Mouse (Mus musculus) hindbrain, embryonic 14.5 days (tissue): Measurements from ENCODE around the gene Dock11. TPM values are rescaled to one million over a fixed set of nuclear protein-coding genes. Genes with fewer than 3 reads are reported as not detected.

ENCODE experiments used
- ATAC-seq: fragments of 200-750 bp; cut with Nextera tagmentation; 2 replicates; pipeline ENCODE4 v1.8.0; 2017; ENCODE audit warnings: moderate number of reproducible peaks, mild to moderate bottlenecking, moderate TSS enrichment, moderate library complexity; ENCODE audit not compliant: low FRiP score
- DNase-seq: peaks from one replicate; pipeline ENCODE4 v3.0.0-alpha.2; 2015; ENCODE audit warnings: low spot score
- H3K27ac ChIP-seq: fragments of 300-500 bp; sonication (generic); 2 replicates; pipeline ENCODE4 v1.5.1; 2014; ENCODE audit warnings: mild to moderate bottlenecking, moderate library complexity
- H3K27me3 ChIP-seq: fragments of 300-500 bp; sonication (generic); 2 replicates; pipeline ENCODE4 v1.6.1; 2014; ENCODE audit warnings: mild to moderate bottlenecking, low read length, mixed read lengths; ENCODE audit not compliant: control insufficient read depth, insufficient read depth
- H3K36me3 ChIP-seq: fragments of 300-500 bp; sonication (generic); replicated peaks from 2 replicates; pipeline ENCODE4 v1.6.1; 2014; ENCODE audit not compliant: control insufficient read depth, insufficient read depth
- H3K4me1 ChIP-seq: fragments of 300-500 bp; sonication (generic); replicated peaks from 2 replicates; pipeline ENCODE4 v1.6.1; 2014; ENCODE audit warnings: antibody characterized with exemption, low read length, mixed read lengths; ENCODE audit not compliant: control insufficient read depth, insufficient read depth
- H3K4me2 ChIP-seq: fragments of 300-500 bp; sonication (generic); replicated peaks from 2 replicates; pipeline ENCODE4 v1.6.1; 2014; ENCODE audit warnings: mild to moderate bottlenecking, moderate library complexity
- H3K4me3 ChIP-seq: fragments of 300-500 bp; sonication (generic); replicated peaks from 2 replicates; pipeline ENCODE4 v1.5.1; 2014; ENCODE audit warnings: mild to moderate bottlenecking, low read length
- H3K9ac ChIP-seq: fragments of 300-500 bp; sonication (generic); 2 replicates; pipeline ENCODE4 v1.6.1; 2014
- H3K9me3 ChIP-seq: fragments of 300-500 bp; sonication (generic); 2 replicates; pipeline ENCODE4 v1.6.1; 2016; ENCODE audit warnings: low read length; ENCODE audit not compliant: control insufficient read depth
- WGBS: fragments of 180-500 bp; shearing (Covaris S2); extraction: QIAGEN DNeasy Blood & Tissue Kit; methylation state at CpG from one replicate; pipeline ENCODE4 v1.1.7; 2014; 5-methylcytosine and 5-hydroxymethylcytosine counted together
- polyA plus RNA-seq: library from polyadenylated mRNA; unstranded; fragments of >200 nt; fragmentation: Nextera tagmentation; extraction: Ambion mirVana; gene quantifications from 2 replicates; pipeline ENCODE4 v1.2.1, GENCODE M21; 2014

Gene Dock11
- polyA plus RNA-seq, 1 experiment from 2014 or later: 20.2 TPM

DNA sequence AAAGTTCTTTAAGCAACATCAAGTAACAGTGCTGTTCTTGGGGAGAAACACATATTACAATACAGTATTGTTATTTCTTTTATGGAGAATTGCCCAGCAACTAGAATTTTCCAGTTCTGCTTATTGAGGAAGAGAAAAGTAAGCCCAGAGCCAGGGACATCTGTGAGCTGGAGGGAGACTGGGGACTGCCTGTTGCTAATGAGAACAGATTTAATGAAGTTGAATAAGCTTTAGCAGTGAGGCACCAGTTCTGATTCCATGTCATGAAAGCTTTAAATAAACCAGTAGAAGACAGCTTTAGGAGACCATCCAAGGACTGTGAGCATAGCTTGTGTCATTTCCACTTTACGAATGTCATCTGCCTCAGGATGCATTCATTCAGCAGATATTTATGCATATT lies 99.3 kb downstream of the Dock11 start:
- Histone ChIP-seq H3K36me3 (no peaks in the 10 kb centered on the region), H3K27me3 (no peaks in the 10 kb centered on the region), H3K4me1 (no peaks in the 10 kb centered on the region), H3K9me3 (no peaks in the 10 kb centered on the region), H3K4me3 (no peak overlapping the region), H3K27ac (no peak overlapping the region), H3K4me2 (no peak overlapping the region), H3K9ac (no peak overlapping the region)
- ATAC-seq (no peak), DNase-seq (no peak)
- 96% methylated on average over 1 of the region's 1 CpGs for WGBS

DNA sequence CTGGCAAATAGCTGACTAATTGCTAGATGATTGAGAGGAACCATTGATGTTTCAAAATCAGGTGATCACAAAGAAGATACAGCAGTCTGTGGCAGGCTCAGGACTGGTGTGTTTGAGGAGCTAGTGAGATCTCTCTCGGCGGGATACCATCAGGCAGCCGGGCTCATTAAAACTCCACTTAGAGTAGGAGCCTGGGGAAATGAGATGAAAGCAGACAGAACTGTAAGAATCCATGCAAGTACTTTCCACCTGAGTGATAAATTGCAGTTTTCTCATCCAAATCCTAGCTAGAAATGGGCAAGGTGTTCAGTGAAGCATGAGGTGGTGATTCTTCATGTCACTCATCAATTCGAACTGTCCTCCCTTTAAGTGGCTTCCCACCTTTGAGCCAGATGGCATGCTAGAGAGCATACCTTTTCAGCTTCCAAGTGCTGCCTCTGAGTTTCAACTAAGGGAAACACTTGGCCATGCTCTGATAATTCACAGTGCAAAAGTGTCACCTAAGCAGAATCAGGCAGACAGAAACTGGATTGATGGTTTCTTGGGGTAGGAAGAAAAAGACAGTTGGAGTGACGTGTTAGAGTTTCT lies 102.0 kb downstream of the Dock11 start:
- Histone ChIP-seq H3K27ac (no peak overlapping the region), H3K36me3 (no peaks in the 10 kb centered on the region), H3K4me1 (no peaks in the 10 kb centered on the region), H3K9me3 (no peaks in the 10 kb centered on the region), H3K4me3 (no peak overlapping the region), H3K4me2 (no peak overlapping the region), H3K9ac (no peak overlapping the region), H3K27me3 (no peaks in the 10 kb centered on the region)
- ATAC-seq (peak; percentile 57; the same call in 1 of the 2 replicates), DNase-seq (no peak)
- WGBS: 61% methylated on average over 5 of the region's 5 CpGs

DNA sequence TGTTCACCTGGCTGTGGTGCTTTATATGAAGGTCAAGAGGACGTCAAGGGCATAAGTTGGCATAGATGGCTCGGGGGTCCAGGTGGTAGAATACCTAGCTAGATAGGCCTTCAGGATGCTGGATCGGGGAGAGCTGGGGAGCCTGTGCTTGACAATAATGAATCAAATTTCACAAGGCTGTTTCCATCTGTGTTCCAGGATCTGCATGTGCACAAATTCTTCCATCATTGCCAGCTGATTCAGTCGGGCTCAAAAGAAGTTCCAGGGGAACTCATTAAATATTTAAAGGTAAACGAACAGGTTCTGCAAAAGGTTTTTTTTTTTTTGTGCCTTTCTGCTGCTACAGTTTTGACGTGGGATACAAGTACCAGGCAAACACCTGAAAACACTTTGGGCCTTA lies 105.6 kb downstream of the Dock11 start:
- no peak for ATAC-seq
- Histone ChIP-seq H3K36me3 (no peaks in the 10 kb centered on the region), H3K27ac (no peak overlapping the region), H3K9me3 (no peaks in the 10 kb centered on the region), H3K27me3 (no peaks in the 10 kb centered on the region), H3K4me3 (no peak overlapping the region), H3K9ac (no peak overlapping the region), H3K4me2 (no peak overlapping the region), H3K4me1 (no peaks in the 10 kb centered on the region)
- WGBS: 84% methylated on average over 6 of the region's 6 CpGs
- no peak for DNase-seq

DNA sequence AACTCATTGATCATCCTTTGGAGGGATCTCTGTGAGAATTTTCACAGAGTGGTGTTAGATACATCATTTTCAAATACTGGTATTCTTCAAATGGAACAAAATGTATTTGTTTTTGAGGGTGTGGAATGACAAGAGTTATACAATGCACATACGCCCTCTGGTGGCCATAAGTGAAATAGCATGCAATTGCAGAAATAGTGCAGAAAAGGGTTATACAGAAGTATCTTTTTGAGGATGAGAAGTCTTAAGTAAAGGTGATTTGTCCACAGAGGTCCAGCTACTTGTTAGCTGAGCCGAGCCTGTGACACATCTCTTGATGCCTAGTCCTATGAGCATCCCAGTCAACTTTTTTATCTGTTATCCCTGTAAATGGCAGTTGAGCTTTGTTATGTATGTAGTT lies 108.4 kb downstream of the Dock11 start:
- DNase-seq (peak; percentile 69), ATAC-seq (no peak; the same call in 1 of the 2 replicates)
- no peaks in the 10 kb centered on the region for H3K9me3 ChIP-seq
- WGBS: 24% methylated on average over 2 of the region's 2 CpGs
- no peaks in the 10 kb centered on the region for H3K36me3 ChIP-seq
- H3K4me1 ChIP-seq: no peaks in the 10 kb centered on the region
- no peak overlapping the region for H3K4me2 ChIP-seq
- no peaks in the 10 kb centered on the region for H3K27me3 ChIP-seq
- no peak overlapping the region for H3K4me3 ChIP-seq
- H3K27ac ChIP-seq: no peak overlapping the region
- H3K9ac ChIP-seq: no peak overlapping the region

DNA sequence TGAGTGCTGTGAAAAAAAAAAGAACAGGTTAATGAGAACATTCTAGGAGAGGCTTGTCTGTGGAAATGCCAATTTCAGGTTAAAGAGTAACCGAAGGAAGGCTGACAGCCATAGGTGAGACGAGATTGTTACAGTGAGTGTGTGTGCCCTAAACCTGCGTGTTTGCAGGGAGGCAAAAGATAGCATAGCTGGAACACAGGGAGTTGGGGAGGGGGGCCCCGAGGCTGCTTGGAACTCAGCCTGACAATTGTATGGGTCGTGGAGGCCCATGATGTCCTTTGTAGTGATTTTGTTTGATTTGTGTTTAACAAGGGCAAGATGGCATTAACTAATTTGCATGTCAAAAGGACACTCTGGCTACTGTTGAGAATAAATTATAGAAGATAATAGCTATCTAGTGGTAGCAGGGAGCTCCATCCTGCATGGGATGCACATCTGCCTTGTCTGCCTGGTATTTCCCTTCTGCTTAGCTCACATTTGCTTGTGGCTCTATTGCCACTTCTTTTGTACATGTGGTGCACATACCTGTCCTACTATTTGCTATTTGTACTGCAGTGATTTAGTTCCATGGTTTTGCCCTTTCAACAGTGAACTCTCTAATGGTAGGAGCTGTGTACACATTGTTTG lies 109.3 kb downstream of the Dock11 start:
- no peak overlapping the region for H3K27ac ChIP-seq
- 39% methylated on average over 5 of the region's 5 CpGs for WGBS
- H3K27me3 ChIP-seq: no peaks in the 10 kb centered on the region
- H3K36me3 ChIP-seq: no peaks in the 10 kb centered on the region
- ATAC-seq: no peak
- H3K4me2 ChIP-seq: no peak overlapping the region
- no peaks in the 10 kb centered on the region for H3K4me1 ChIP-seq
- DNase-seq: no peak
- no peaks in the 10 kb centered on the region for H3K9me3 ChIP-seq
- H3K4me3 ChIP-seq: no peak overlapping the region
- no peak overlapping the region for H3K9ac ChIP-seq

DNA sequence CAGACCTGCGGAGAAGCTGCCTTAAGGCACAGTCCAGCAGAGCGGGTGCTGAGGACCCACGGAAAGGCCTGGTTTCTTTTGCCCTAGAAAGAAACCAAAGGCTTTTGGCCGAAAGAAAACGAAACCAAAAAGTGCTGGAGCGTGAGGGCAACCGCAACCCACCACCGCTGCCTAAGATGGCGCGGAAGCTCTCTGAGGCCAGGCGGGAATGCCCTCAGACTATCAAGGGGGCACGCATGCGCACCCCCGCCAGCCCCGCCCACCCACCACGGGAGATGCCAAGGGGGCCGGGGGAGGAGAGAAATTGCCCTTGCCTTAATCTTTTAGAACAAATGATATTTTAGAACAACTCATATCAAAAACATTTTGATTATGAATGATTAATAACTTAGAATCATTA lies 137.0 kb downstream of the Dock11 start:
- Histone ChIP-seq H3K27me3 (no peaks in the 10 kb centered on the region), H3K4me1 (no peaks in the 10 kb centered on the region), H3K9me3 (no peaks in the 10 kb centered on the region), H3K4me3 (no peak overlapping the region), H3K4me2 (no peak overlapping the region), H3K9ac (no peak overlapping the region), H3K36me3 (peaks cover 3% of the 10 kb centered on the region; the same call in 1 of the 2 replicates), H3K27ac (no peak overlapping the region)
- no peak for DNase-seq
- ATAC-seq: no peak
- WGBS: 84% methylated on average over 17 of the region's 17 CpGs

DNA sequence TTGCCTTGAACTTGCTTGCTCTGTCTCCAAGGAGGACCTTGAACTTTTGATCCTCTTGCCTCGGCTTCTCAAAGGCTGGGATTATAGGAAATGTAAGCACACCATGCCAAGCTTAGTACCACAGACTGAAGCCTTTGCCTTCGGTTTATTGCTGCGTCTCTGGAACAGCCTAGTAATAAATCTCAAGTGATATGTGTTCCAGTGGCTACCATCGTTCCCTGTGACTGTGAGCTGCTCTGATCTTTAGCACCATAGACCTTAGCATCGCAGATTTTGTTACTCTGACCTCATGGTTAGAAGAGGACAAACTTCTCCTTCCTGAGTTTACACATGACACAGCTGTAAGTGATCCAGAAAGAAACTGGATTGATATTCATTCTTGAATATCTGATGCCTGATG lies 142.5 kb downstream of the Dock11 start:
- Histone ChIP-seq H3K9me3 (no peaks in the 10 kb centered on the region), H3K9ac (no peak overlapping the region), H3K4me2 (no peak overlapping the region), H3K27me3 (no peaks in the 10 kb centered on the region), H3K4me3 (no peak overlapping the region), H3K36me3 (peaks cover 10% of the 10 kb centered on the region; the same call in 1 of the 2 replicates), H3K27ac (no peak overlapping the region), H3K4me1 (no peaks in the 10 kb centered on the region)
- WGBS: 91% methylated on average over 5 of the region's 5 CpGs
- ATAC-seq (no peak), DNase-seq (no peak)

DNA sequence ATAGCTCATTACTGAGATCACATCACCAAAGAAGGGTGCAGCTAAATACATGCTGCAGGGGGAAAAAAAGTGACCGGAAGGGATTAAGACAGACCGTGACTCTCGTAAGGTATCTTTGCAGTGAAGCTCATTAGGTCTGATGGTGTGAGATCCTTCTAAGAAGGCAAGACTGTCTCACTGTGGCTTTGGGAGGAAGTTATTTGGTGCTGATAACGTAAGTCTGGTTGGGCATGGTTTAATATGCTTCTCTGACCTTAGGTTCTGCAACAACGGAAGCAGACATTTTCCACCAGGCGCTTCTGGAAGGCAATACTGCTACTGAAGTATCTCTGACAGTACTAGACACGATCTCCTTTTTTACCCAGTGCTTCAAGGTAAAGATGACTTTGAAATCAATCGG lies 145.4 kb downstream of the Dock11 start:
- H3K27me3 ChIP-seq: no peaks in the 10 kb centered on the region
- WGBS: 95% methylated on average over 8 of the region's 8 CpGs

DNA sequence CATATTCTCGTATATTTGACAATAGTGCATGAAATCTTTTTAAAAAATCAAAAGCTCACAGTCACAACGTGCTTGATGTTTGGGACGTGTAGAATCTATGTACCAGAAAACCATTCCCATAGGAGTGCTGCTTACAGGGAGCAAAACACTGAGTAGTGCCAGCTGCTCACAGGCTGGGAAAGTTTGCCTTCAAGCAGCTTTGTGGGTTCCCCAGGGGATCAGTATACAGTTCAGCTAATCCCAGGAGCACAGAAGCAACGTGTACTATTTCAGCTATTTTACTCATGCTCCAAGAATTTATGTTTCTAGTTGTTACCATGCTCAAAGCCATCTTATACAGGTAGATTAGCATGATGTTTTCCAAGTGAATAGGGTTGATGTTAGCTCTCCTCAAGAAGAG lies 157.1 kb downstream of the Dock11 start:
- 66% methylated on average over 4 of the region's 4 CpGs for WGBS
- H3K4me1 ChIP-seq: no peaks in the 10 kb centered on the region
- ATAC-seq: no peak

More for the DNA sequence above, 145.4 kb downstream of the Dock11 start:
- no peaks in the 10 kb centered on the region for H3K9me3 ChIP-seq
- H3K27ac ChIP-seq: no peak overlapping the region
- DNase-seq (no peak), ATAC-seq (no peak)
- no peak overlapping the region for H3K4me3 ChIP-seq
- H3K36me3 ChIP-seq: peaks cover 21% of the 10 kb centered on the region
- no peak overlapping the region for H3K4me2 ChIP-seq
- no peak overlapping the region for H3K9ac ChIP-seq
- H3K4me1 ChIP-seq: no peaks in the 10 kb centered on the region

More for the DNA sequence above, 157.1 kb downstream of the Dock11 start:
- DNase-seq: no peak
- Histone ChIP-seq H3K27me3 (no peaks in the 10 kb centered on the region), H3K9me3 (no peaks in the 10 kb centered on the region), H3K9ac (no peak overlapping the region), H3K27ac (no peak overlapping the region), H3K4me2 (no peak overlapping the region), H3K4me3 (no peak overlapping the region), H3K36me3 (peaks cover 3% of the 10 kb centered on the region; the same call in 1 of the 2 replicates)
